Mouse (Mus musculus): ENCODE results near the gene Usp4.

GRCm38 (mm10) chr9:108305170-108305569 lies 42.5 kb upstream of the Usp4 start:
- TF ChIP-seq CTCF (IDR thresholded peaks at IDR 0.05 in 2 of 3, conservative IDR thresholded peaks at IDR 0.05 in 1 of 3; ENCODE audit: control insufficient read depth in 1 of 3, insufficient read depth in 1 of 3, low read depth in 2 of 3, low read length in 3 of 3, poor library complexity in 1 of 3, severe bottlenecking in 1 of 3), result no peak
- TF ChIP-seq POLR2A (IDR thresholded peaks at IDR 0.05; ENCODE audit: control insufficient read depth in 1 of 2, insufficient read depth in 1 of 2, low read depth in 1 of 2, low read length in 2 of 2, poor library complexity in 1 of 2), result no peak
- TF ChIP-seq E2F4 (IDR thresholded peaks at IDR 0.05; ENCODE audit: borderline replicate concordance, low read depth, low read length), result no peak
- TF ChIP-seq BHLHE40 (IDR thresholded peaks at IDR 0.05; ENCODE audit: borderline replicate concordance, low read depth, low read length), result no peak
- no peak for TF ChIP-seq GATA1 (IDR thresholded peaks at IDR 0.05; ENCODE audit: low read depth, low read length)
- no peak for TF ChIP-seq NELFE (IDR thresholded peaks at IDR 0.05; ENCODE audit: low read depth, low read length)
- no peak for TF ChIP-seq MAFK (IDR thresholded peaks at IDR 0.05; ENCODE audit: borderline replicate concordance, low read depth, low read length)
- TF ChIP-seq MXI1 (IDR thresholded peaks at IDR 0.05; ENCODE audit: low read depth, low read length), result no peak
- no peak for TF ChIP-seq MEF2A (IDR thresholded peaks at IDR 0.05; ENCODE audit: extremely low read depth, insufficient replicate concordance, low read depth, low read length, poor library complexity, severe bottlenecking)
- TF ChIP-seq MYB (IDR thresholded peaks at IDR 0.05; ENCODE audit: low read depth, low read length), result no peak
- TF ChIP-seq ELF1 (IDR thresholded peaks at IDR 0.05; ENCODE audit: low read depth, low read length), result no peak
- TF ChIP-seq ZKSCAN1 (IDR thresholded peaks at IDR 0.05; ENCODE audit: low read depth, low read length), result no peak
- TF ChIP-seq CHD2 (IDR thresholded peaks at IDR 0.05; ENCODE audit: low read length), result no peak
